Mouse (Mus musculus): Measurements from ENCODE around the gene Prdm13. TPM values are rescaled to one million over a fixed set of nuclear protein-coding genes. Genes with fewer than 3 reads are reported as not detected.

Prdm13 gene
- 0.14 and 0.34 TPM in 2 replicates for polyA plus RNA-seq (2015; fragmentation: Nextera tagmentation; extraction: Ambion mirVana)

GRCm38 (mm10) chr4:21685595-21686091 lies at the start of gene Prdm13:
TSS of gene Prdm13 (minus strand) at chr4:21685963.
- H3K9me3 ChIP-seq, result no peaks in the 10 kb centered on the region
- no peaks in the 10 kb centered on the region for H3K36me3 ChIP-seq
- H3K9ac ChIP-seq (replicated peaks), result no peak within 1 kb of the TSS
- no peak for ATAC-seq (replicated peaks)
- H3K4me1 ChIP-seq, result peaks cover 27% of the 10 kb centered on the region
- WGBS, result under 1% methylated on average over 38 of the region's 38 CpGs
- no peak within 1 kb of the TSS; the same call in 1 of the 2 replicates for H3K4me2 ChIP-seq (replicated peaks)
- peak within 1 kb of the TSS; percentile 16; the same call in 1 of the 2 replicates for H3K4me3 ChIP-seq
- H3K27me3 ChIP-seq, result peaks cover 79% of the 10 kb centered on the region
- no peak within 1 kb of the TSS for H3K27ac ChIP-seq (replicated peaks)

DNA sequence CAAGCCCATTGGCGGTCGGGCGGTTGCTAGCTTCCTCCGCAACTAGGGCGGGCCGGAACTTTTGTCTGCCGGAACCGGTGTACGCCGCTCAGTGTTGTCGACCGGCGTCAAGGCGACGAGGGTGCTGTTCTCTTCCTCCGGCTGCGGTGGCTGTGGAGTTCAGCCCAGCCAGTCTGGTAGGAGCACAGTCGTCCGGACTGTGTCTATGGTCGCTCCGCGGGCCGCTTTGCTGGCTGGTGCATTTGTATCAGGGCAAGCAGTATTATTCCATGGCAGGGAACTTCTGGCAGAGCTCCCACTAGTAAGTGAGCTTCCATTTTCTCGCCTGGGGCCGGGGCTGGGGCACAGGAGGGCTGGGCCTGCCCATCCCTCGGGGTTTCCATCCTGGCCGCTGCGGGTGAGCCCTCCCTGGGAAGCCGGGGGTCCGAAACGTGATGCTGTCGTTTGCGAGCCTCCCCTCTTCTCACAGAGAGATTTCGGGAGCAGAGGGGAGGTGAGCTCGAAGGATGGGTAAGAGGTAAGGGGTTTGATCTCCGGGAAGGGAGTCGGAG lies 41.9 kb upstream of the Prdm13 start, which contains the start of gene Ccnc:
Ccnc (plus strand) TSS at position 87 of the 551 bp plus-strand sequence.
- H3K9me3 ChIP-seq, result no peaks in the 10 kb centered on the region
- H3K4me2 ChIP-seq (replicated peaks), result peak within 1 kb of the TSS; percentile 58
- 0% methylated on average over 37 of the region's 37 CpGs for WGBS
- H3K36me3 ChIP-seq, result peaks cover 3% of the 10 kb centered on the region
- H3K4me3 ChIP-seq, result peak within 1 kb of the TSS; percentile 54
- no peaks in the 10 kb centered on the region for H3K27me3 ChIP-seq
- H3K27ac ChIP-seq (replicated peaks), result peak within 1 kb of the TSS; percentile 87
- H3K4me1 ChIP-seq, result peaks cover 13% of the 10 kb centered on the region
- H3K9ac ChIP-seq (replicated peaks), result peak within 1 kb of the TSS; percentile 66
- ATAC-seq (replicated peaks), result peak; percentile 99

DNA sequence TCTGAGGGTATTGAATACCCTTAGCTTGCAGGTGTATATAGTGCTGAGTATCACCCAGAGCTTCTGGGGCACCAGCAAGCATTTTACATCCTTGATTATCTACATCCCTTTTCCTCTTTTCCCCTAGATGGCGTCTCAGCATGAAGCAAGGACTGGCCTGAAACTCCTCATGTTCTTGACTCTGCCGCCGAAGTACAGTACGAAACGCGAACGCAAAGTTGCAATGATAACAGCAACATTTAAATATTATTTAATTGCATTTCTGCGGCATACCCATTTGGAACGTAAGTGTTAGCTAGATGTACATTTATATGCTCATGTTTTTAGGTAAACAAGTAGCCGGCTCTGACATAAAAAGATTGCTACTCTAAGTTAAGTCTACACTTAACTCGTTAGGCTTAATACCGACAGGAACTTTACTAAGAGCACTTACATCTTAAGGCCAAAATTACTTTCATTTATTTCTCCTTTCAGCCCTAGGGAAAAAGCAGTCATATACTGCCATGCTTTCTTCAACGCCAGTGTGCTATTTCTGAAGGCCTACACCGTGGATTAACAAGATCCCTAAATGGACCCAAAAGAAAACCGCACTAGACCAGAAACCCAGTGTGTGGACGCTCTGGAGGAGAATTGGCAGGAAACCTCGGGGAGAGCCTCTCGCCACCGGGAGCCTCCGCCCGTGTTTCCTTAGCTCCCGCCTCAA lies 41.3 kb upstream of the Prdm13 start:
- Histone ChIP-seq H3K9ac (replicated peaks) (peak overlapping the region; percentile 66), H3K4me1 (peaks cover 13% of the 10 kb centered on the region), H3K36me3 (0 out of 2 replicates have a peak, but pooled peaks cover 2% of the 10 kb centered on the region), H3K4me2 (replicated peaks) (peak overlapping the region; percentile 58), H3K4me3 (peak overlapping the region; percentile 54), H3K9me3 (no peaks in the 10 kb centered on the region), H3K27me3 (no peaks in the 10 kb centered on the region), H3K27ac (replicated peaks) (peak overlapping the region; percentile 87)
- under 1% methylated on average over 22 of the region's 22 CpGs for WGBS
- peak; percentile 61 for ATAC-seq (replicated peaks)

DNA sequence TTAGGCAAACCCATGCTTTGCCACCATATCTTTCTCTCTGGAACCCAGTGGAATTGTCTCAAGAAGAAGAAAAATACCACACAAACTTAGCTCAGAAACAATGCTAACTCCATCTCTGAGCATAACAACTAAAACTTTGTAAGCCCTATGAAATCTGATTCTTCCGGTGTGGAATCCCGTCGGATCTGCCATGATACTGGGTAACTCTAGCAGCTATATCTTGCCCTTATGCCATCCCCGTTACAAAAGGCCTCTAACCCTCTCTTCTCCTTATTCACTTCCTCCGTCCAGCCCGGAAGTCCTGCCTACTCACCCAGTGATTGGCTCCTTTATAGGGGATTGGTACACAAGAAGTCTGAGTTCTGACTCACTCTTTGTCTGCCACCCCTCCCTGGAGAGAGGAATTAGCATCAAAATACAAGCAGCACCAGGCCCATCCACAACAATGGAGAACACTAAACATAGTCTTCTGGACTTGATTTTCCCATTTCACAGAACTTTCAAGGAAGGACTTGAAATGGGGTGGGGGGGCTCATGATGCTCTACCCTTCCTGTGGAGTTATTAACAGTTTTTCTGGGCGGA lies 37.1 kb upstream of the Prdm13 start:
- Histone ChIP-seq H3K4me2 (replicated peaks) (no peak overlapping the region), H3K27me3 (no peaks in the 10 kb centered on the region), H3K4me1 (no peaks in the 10 kb centered on the region), H3K27ac (replicated peaks) (no peak overlapping the region), H3K9me3 (no peaks in the 10 kb centered on the region), H3K4me3 (no peak overlapping the region), H3K9ac (replicated peaks) (no peak overlapping the region), H3K36me3 (no peaks in the 10 kb centered on the region)
- ATAC-seq (replicated peaks), result no peak
- WGBS, result 37% methylated on average over 7 of the region's 7 CpGs

DNA sequence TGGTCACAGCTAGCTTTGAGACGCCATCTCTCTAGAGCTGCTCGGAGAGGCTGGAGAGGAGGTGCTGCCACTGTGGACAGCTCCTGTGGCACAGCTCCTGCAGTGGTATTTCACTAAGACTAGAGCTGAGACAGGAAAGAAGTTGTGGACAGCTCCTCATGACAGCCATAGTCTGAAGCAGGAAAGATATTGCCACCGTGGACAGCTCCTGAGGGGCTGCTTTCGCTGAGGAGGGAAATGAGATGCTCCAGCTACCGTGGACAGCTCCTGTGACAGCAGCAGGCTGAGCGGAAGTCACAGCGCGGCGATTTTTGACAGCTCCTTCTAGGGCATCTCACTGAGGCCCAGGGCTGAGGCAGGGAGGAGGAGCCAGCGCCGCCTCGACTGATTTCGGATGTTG lies 26.4 kb upstream of the Prdm13 start:
- Histone ChIP-seq H3K9ac (replicated peaks) (peak overlapping the region; percentile 19; the same call in 1 of the 2 replicates), H3K4me3 (peak overlapping the region; percentile 17), H3K4me1 (peaks cover 4% of the 10 kb centered on the region; the same call in 1 of the 2 replicates), H3K9me3 (no peaks in the 10 kb centered on the region), H3K27ac (replicated peaks) (no peak overlapping the region), H3K36me3 (no peaks in the 10 kb centered on the region), H3K27me3 (peaks cover 21% of the 10 kb centered on the region), H3K4me2 (replicated peaks) (peak overlapping the region; percentile 29)
- 5% methylated on average over 13 of the region's 13 CpGs for WGBS
- peak; percentile 51; the same call in 1 of the 2 replicates for ATAC-seq (replicated peaks)

DNA sequence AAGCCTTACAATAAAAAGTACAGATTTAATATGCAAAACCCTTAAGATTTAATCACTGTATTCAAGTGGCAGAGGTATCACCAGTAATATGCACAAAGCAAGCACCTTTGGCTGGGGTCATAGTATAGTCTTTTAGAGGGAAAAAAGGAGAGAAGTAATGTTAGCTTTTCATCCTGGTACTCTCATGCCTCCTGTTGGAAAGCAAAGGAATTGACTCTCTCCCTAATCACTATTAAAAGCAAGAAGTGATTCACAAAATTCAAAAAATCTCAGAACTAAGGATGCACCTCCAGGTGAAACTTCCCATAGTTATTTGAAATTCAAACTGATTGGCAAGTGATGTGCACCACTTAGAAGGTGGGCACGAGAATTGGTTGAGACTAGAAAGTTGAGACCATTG lies 19.3 kb upstream of the Prdm13 start:
- no peak for ATAC-seq (replicated peaks)
- Histone ChIP-seq H3K4me3 (no peak overlapping the region), H3K4me2 (replicated peaks) (no peak overlapping the region), H3K9me3 (no peaks in the 10 kb centered on the region), H3K9ac (replicated peaks) (no peak overlapping the region), H3K27ac (replicated peaks) (no peak overlapping the region), H3K36me3 (no peaks in the 10 kb centered on the region), H3K27me3 (no peaks in the 10 kb centered on the region), H3K4me1 (no peaks in the 10 kb centered on the region)
- 75% methylated on average over 1 of the region's 1 CpGs for WGBS

DNA sequence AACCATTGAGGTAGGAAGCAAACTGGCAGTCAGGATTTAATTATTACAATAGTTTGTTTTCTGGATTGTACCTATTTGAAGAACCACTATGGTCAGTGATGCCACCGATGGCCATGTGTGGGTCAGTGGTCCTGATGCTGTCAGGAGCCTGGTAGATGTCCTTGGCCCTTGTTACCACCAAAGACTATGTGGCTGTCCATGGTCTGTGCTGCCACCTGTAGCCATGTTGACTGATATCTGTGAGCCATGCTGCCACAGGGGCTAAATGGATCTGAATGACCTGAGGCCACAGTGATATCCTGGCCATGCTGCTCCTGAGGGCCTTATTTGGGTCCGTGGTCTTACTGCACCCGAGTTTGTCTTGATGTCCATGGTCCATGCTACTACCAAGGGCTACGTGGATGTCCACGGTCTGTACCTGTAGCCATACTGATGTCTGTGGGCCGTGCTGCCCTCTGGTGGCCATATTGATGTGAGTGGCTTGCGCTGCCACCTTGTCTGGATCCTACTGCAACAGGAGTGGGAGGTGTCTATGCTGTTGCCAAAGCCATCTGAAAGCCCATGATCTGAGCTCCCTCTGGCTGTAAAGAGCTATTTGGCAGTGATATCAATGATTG lies 10.0 kb upstream of the Prdm13 start:
- WGBS, result 33% methylated on average over 7 of the region's 7 CpGs
- Histone ChIP-seq H3K4me3 (no peak overlapping the region), H3K27ac (replicated peaks) (no peak overlapping the region), H3K9me3 (no peaks in the 10 kb centered on the region), H3K36me3 (no peaks in the 10 kb centered on the region), H3K27me3 (peaks cover 54% of the 10 kb centered on the region), H3K4me1 (no peaks in the 10 kb centered on the region), H3K4me2 (replicated peaks) (no peak overlapping the region), H3K9ac (replicated peaks) (no peak overlapping the region)
- peak; percentile 70 for ATAC-seq (replicated peaks)

- Histone ChIP-seq H3K27ac (replicated peaks) (no peak overlapping the region), H3K9me3 (no peaks in the 10 kb centered on the region), H3K9ac (replicated peaks) (no peak overlapping the region), H3K4me3 (no peak overlapping the region), H3K27me3 (peaks cover 72% of the 10 kb centered on the region), H3K36me3 (no peaks in the 10 kb centered on the region), H3K4me2 (replicated peaks) (no peak overlapping the region), H3K4me1 (peaks cover 27% of the 10 kb centered on the region)
- WGBS, result 9% methylated on average over 7 of the region's 7 CpGs
- ATAC-seq (replicated peaks), result no peak
These were observed 4.5 kb upstream of the Prdm13 start for GRCm38 (mm10) chr4:21690221-21690620.

DNA sequence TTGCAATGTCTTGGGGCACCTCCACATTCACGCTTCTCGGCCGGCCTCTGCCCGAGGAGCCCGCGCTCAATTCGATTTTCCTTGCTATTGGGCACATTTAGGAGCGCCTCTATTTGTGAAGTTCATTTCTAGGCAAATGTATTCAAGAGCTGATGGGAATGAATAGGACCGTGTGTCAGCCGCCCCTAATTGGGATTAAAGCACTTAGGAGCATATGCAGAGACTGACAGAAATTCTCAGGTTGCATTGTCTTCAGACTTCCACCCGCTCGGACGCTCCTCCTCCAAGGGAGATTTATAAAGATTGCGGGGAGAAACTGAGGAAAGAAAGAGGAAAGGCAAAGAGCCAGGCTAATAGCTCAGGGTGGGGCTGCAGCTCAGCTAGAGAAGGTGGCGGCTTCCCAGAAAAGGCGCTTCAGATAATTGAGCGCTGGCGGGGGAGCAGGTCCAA lies 3.8 kb upstream of the Prdm13 start:
- Histone ChIP-seq H3K36me3 (no peaks in the 10 kb centered on the region), H3K4me3 (peak overlapping the region; percentile 47), H3K9me3 (no peaks in the 10 kb centered on the region), H3K27ac (replicated peaks) (no peak overlapping the region), H3K27me3 (peaks cover 72% of the 10 kb centered on the region), H3K9ac (replicated peaks) (no peak overlapping the region), H3K4me2 (replicated peaks) (peak overlapping the region; percentile 91), H3K4me1 (peaks cover 27% of the 10 kb centered on the region)
- peak; percentile 69 for ATAC-seq (replicated peaks)
- under 1% methylated on average over 18 of the region's 18 CpGs for WGBS

DNA sequence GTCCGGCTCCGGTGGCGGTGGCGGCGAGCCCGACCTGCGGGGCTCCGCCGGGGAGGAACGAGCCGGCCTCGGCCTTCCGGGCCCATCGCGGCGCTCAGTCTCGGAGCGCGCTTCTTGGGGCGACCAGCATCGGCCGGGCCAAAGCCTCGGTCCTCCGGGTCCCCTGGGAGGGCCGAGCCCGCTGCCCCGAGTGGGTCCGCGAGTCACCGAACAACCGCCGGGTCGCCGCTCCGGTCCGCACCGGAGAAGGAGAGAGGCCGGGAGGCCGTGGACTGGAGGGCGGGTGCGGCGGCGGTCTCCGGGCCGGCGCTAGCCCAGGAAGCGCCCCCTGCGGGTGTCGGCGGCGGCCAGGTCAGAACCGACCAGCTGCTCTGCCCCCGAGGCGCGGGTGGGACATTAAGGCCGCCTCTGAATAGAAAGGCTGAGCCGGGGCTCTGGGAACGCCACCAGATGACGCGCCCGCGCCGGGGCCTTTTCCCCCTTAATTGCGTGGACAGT lies 3.0 kb upstream of the Prdm13 start:
- Histone ChIP-seq H3K4me1 (peaks cover 27% of the 10 kb centered on the region), H3K4me2 (replicated peaks) (peak overlapping the region; percentile 91), H3K9me3 (no peaks in the 10 kb centered on the region), H3K4me3 (peak overlapping the region; percentile 47), H3K27me3 (peaks cover 78% of the 10 kb centered on the region), H3K9ac (replicated peaks) (peak overlapping the region; percentile 39), H3K27ac (replicated peaks) (peak overlapping the region; percentile 76), H3K36me3 (no peaks in the 10 kb centered on the region)
- WGBS, result under 1% methylated on average over 64 of the region's 64 CpGs
- ATAC-seq (replicated peaks), result peak; percentile 59

- peak overlapping the region; percentile 39 for H3K9ac ChIP-seq (replicated peaks)
- peak overlapping the region; percentile 47 for H3K4me3 ChIP-seq
- H3K4me1 ChIP-seq, result peaks cover 27% of the 10 kb centered on the region
- no peaks in the 10 kb centered on the region for H3K36me3 ChIP-seq
- ATAC-seq (replicated peaks), result peak; percentile 88
- H3K27me3 ChIP-seq, result peaks cover 79% of the 10 kb centered on the region
- peak overlapping the region; percentile 76 for H3K27ac ChIP-seq (replicated peaks)
- WGBS, result under 1% methylated on average over 51 of the region's 51 CpGs
- H3K4me2 ChIP-seq (replicated peaks), result peak overlapping the region; percentile 91
- no peaks in the 10 kb centered on the region for H3K9me3 ChIP-seq
These were observed 2.3 kb upstream of the Prdm13 start for GRCm38 (mm10) chr4:21687783-21688702.
